Mouse (Mus musculus): ENCODE results near the gene Akap6.

The Akap6 gene

DNA sequence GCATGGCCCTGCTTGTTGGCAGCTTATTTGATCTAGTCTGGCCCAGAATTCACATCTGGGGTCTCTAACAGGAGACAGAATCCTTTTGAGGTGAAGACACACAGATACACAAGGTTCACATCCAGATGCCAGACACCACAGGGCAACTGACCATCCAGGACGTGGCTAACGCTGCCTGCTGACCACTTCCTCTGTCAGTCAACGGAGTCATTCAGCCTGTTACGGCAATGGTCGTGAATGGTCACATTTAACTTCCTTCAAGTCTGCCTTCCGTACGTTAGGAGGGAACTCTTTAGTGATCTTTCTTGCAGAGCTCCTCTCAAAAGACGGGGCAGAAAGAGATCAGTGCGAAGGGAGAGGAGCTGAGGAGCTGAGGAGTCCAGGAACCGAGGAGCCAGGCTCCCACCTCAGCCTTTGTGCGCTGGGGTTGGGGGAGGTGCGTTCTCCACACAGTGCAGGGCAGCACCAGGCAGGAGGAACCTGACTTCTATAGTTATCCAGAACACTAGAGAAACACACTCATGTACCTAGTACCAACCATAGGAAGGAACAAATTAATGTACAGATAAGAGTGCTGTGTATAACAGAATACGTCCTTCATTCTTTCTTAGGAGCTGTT lies 209.4 kb downstream of the Akap6 start:
- no peak for DNase-seq (ENCODE audit: low read depth, low spot score)

DNA sequence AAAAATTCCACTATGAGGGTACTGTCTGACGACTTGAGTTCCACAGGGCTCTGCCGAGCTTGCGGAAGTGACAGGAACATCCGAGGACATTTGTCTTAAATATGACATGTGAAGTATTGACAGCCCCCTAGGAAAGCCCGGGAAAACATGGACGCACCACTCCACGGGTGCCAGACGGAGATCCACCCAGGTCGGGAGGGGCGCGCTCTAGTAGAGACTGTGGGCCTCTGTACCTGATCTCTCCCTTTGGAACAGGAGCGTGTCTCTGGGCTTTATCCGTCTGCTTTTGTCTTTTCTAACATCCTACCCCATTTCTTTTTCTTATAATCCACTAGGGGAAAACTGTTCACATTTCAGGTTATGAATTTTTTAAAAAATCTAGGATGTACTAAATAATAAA lies 211.2 kb downstream of the Akap6 start:
- no peak for DNase-seq (ENCODE audit: low read depth, low spot score)

- DNase-seq (ENCODE audit: low read depth, low spot score), result peak; percentile 38
Observed at GRCm38 (mm10) chr12:52910819-52911218, 211.6 kb downstream of the Akap6 start.

DNA sequence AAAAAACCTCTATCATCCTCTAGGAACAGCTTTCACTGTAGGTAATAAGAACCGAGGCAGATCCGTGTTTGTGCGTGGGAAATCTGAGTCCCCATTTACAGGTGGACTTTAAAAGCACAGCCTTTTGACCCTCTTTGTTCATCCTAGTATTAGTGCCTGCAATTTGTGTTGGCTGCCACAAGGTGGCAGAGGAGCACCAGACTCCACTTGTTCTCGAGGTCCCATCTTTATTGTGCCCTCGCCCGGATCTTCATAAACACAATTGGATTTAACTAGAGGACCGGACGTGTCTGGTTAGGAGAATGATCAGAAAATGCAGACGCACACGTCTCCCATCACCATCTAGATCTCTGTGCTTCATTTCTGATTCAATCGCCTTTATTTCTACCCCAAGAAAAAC lies 219.8 kb downstream of the Akap6 start:
- no peak for DNase-seq (ENCODE audit: low read depth, low spot score)

DNA sequence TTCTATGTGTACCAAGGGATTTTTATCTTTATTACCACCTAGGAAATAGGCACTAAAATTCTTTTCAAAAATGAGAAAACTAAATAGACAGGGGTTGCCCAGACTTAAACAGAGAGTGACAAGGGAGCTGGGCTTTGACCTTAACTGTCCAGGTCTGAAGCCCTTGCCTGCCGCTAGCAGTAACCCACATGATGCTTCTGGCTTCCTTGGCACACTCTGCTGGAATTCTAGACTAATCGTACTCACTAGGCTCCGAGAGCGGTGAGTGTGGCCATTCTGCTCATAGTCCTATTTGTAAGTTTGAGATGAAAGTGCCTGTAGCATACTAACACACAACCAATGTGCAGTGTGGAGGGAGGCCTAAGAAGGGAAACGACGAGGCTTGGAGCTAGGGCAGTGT lies 223.3 kb downstream of the Akap6 start:
- no peak for DNase-seq (ENCODE audit: low read depth, low spot score)

- no peak for DNase-seq (ENCODE audit: low read depth, low spot score)
Observed at GRCm38 (mm10) chr12:52925448-52925847, 226.3 kb downstream of the Akap6 start.

DNA sequence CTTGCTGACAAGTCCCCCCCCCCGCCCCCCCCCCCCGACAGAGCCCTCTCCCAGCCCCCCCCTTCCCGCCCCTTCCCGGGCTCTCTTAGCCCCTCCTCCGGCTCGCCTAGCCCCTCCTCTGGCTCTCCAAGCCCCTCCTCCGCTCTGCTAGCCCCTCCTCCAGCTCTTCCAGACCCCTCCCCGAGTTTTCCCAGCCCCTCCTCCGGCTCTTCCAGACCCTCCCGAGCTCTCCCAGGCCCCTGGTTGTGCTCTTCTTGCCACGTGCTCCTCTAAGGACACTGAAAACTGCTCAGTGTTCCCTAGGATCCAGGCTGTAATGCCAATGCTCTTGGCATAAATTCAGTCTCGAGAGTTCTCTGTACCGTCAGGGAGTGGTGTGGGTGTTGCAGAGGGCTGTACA lies 234.6 kb downstream of the Akap6 start:
- DNase-seq (ENCODE audit: low read depth, low spot score), result no peak

- DNase-seq (ENCODE audit: low read depth, low spot score), result no peak
Observed at GRCm38 (mm10) chr12:52934989-52935388, 235.8 kb downstream of the Akap6 start.

DNA sequence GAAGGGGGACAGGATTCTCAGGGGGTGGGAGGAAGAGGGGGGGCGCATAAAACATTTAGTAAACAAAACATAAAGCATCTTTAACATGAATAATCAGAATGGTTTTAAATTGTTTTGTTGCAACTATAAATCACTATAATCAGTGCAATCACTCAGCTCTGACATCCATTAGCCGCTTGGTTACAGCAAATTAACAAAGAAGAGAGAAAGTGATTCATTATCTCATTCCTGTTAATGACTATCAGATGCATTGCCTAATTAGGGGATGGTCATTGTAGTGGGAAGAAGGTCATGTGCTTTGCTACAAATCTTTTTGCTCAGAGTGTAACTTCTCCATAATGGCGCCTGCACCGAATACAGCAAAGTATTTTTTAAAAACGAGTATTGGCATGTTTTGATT lies 239.6 kb downstream of the Akap6 start:
- DNase-seq (ENCODE audit: low read depth, low spot score), result peak; percentile 9

DNA sequence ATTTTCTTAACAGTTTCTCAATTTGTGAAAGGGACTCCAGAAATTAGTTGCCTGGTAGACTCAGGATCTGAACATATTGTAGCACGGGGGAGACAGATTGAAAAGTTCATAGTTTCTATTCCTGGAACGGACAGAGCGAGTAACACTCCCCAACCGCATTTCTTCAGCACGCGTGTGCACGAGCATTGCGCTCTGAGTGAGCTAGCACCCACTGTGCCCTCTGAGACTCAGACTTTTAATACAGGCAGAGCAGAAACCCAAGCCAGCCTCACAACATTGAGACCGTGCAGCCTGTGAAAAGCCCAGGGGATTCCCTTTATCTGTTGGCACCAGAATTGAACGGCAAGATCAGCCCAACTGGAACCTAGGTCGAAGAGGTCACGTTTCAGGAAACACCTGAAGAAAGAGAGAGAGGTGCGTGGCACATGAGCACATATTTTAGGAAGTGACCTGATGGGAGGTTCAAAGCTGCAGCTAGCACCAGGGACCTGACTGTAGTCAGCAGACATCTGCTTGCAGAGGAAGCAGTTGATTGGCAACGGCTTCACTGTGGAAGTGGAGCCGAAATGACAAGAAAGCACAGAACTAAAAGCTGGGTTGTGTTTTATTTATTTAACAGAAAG lies 240.3 kb downstream of the Akap6 start:
- DNase-seq (ENCODE audit: low read depth, low spot score), result no peak

GRCm38 (mm10) chr12:52941941-52942340 lies 242.8 kb downstream of the Akap6 start:
- DNase-seq (ENCODE audit: low read depth, low spot score), result no peak

DNA sequence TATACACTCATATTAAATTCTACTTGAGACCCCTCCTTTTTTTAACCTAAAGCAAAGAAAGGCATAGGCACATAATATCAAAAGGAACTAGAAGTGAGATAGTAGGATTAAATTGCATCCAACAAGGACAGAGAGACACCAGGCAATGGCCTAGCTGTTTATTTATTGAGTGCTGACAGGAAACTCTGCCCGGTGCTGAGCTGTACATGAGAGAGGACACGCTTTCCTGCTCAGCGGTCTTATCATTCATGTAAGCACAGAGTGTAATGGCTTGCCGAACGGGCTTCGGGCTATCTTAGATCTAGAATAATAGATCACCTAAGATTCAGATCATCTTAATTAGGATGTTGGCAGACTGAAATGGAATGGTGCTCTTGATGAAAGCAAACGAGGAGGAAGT lies 245.1 kb downstream of the Akap6 start:
- DNase-seq (ENCODE audit: low read depth, low spot score), result no peak

GRCm38 (mm10) chr12:52944949-52945348 lies 245.8 kb downstream of the Akap6 start:
- no peak for DNase-seq (ENCODE audit: low read depth, low spot score)

GRCm38 (mm10) chr12:52950660-52951059 lies 251.5 kb downstream of the Akap6 start:
- DNase-seq (ENCODE audit: low read depth, low spot score), result no peak

- no peak for DNase-seq (ENCODE audit: low read depth, low spot score)
Observed at GRCm38 (mm10) chr12:52957587-52957986, 258.4 kb downstream of the Akap6 start.

DNA sequence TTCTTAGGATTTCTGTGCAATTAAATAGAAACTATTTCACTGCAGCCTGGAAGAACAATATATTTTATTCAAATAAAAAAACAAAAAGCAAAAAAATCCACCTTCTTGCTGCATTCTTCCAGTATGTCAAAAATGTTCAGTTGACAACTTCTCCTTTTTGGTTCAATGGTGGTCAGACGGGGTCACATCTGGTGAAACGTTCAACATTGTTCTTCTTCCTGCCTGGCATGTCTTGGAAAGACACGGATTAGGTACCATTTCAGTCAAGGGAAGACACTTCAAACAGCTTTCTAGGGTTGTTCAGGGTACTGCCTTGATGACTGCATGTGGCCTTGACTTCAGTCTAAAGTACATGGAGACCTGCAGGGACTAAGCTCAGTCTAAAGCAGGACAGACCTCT lies 258.8 kb downstream of the Akap6 start:
- no peak for DNase-seq (ENCODE audit: low read depth, low spot score)

DNA sequence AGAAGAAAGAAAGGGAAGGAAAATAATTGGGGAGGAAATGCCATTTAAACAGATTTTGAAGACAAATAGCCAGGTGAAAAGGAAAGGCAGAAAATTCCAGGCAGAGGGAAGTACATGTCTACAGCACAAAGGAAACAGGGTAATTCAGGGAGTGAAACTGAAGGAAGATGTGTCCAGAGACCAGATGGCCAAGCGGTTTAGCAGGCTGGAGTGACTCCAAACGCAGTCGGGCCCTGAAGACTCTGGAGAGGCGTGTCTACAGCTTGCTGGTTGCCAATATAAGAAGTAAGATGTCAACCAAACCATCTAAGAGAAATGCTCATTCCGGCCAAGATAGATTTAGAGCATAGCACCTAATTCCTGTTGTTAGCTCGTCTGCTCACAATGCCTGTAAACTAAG lies 292.6 kb downstream of the Akap6 start:
- no peak for DNase-seq (ENCODE audit: low read depth, low spot score)

DNA sequence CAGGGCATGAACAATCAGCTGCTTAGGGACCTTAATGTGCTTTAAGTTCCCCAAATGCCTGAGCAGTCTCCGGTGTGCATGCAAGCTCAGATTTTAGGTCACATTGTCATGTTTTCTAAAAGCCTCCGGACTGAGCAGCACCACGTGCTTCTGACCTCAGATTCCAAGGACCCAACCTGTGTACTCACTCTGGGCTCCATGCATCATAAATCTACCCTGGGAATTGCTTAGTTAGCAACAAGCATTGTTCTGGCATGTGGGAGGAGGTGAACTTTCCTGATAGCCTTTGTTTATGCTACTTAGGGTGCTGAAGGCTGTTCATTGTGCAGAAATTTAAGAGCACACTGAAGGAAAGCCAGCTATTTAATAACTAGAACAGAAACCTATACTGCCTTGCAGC lies 313.2 kb downstream of the Akap6 start:
- DNase-seq (ENCODE audit: low read depth, low spot score), result no peak

DNA sequence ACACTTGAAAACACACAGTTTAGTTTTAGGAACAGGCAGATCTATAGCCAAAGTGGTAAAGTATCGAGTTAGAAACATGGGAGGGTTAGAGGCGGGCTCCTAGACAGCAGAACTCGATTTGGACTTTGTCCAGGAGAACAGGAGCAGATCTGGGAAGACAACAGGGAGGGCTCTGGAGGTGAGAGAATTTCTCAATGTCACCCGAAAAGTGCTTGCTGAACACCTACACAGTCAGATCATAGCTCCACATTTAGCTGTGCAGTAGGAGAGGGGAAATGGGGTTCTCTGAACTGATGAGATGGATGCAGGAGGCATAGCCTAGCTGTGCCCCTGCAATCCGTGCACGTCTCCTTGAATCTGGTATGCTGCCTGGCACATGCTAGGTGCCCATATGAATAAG lies 315.4 kb downstream of the Akap6 start:
- no peak for DNase-seq (ENCODE audit: low read depth, low spot score)

GRCm38 (mm10) chr12:53024575-53025246 lies 325.5 kb downstream of the Akap6 start:
- DNase-seq (ENCODE audit: low read depth, low spot score), result no peak

DNA sequence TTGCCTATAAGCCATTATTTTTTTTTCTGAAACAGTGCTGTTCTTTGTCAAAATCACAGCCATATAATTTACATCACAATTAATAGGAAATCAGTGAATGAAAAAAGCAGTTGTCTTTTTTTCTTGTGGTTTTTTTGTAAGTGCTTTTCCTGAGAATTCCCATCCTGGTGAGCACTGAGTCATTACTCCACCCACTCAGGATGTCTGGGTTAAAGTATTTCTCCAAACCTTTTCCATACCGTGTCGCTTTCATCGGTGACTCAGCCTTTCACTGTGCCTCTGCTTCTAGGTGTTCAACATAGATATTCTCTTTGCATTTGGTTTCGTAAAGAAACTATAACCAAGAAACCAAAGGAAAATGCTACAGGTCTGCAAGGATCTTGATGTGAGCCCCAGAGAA lies 328.1 kb downstream of the Akap6 start:
- DNase-seq (ENCODE audit: low read depth, low spot score), result no peak

GRCm38 (mm10) chr12:53028926-53029325 lies 329.7 kb downstream of the Akap6 start:
- no peak for DNase-seq (ENCODE audit: low read depth, low spot score)

DNA sequence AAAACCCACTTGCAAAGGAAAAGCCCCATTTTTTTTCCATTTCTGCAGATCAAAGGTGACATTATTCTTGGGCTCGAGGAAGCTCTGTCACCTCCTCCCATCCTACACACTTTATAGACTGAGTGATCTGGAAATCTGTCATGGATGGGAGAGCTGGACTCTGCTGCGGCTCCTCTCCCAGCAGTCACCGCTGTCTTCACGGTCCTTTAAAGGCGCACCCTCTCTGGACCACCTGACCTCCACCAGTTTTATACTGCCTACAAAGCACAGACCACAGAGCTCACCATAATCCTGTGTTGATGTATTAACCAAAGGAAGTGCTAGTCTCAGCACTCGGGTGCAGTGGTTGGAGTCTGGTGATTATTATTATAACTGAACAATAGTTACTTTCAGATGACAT lies 330.7 kb downstream of the Akap6 start:
- no peak for DNase-seq (ENCODE audit: low read depth, low spot score)
